Mouse (Mus musculus): ENCODE results near the gene Gm8122. TPM values are rescaled to one million over a fixed set of nuclear protein-coding genes. Genes with fewer than 3 reads are reported as not detected.
"Not testable (repeated sequence)": the region's sequence is repeated elsewhere in the genome, so short reads cannot be mapped to it uniquely, and the experiment has no call there.

Gm8122 gene
- total RNA-seq (2021) = not detected
- long read RNA-seq, experiment 1 = 0 reads
- long read RNA-seq, experiment 2 = 0 reads

DNA sequence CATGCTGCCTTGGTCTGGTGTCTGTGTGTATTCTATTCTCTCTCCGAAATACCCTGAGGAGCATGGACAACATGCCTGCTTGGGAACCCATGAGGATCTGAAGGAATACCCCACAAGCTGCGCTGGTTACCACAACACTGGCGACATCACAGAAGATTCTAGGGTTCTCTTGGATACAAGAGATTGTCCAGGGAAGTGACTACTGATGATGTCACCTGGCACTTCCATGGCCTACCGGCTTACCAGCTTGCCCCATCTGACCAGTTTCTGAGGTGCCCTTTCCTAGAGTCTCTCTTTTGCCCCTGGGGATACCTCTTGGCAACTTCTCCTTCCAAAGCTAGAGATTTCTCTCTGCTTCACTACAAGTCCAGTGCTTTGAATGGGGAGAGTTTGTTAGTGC lies at the start of gene Gm8122:
TSS of gene Gm8122 (minus strand) at position 101 of the 400 bp plus-strand sequence.
- intact Hi-C loops (cut with DNase I); DNase-seq: not testable (repeated sequence)

DNA sequence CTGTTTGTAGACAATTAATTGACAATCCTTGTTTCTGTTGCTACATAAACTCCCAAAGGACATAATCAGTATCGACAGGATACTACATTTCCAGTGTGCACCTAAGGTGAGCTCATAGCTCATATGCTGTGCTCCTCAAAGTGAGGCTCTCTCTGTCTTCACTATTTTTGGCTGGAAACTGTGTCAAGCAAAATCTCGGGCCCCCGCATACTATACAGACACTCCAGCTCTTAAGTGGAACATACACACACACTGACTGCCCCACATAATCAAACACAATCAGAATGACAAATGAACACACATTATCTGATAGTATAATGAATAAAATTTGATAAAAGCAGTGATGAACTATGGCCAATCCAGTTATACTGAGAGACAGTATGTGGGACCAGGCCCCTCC lies 43.6 kb upstream of the Gm8122 start:
- DNase-seq; intact Hi-C loops (cut with DNase I): not testable (repeated sequence)

DNA sequence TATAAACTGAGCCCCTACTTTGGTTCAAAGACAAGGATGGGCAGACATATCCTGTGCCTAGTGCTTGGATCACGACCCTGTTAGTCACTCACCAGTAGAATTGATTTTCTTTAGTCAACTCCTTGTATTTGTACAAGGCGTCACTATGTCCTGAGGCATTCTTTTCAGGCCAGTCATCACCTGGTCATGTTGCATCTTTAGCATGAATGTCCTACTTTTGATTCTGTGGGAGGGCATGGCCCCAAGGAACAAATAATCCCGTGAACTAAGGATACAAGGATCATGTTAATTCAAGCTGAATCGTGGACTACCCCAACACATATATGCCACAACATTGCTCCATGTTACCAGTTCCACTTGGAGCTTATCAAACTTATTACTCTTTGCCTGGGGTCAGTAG lies 43.0 kb upstream of the Gm8122 start:
- DNase-seq; intact Hi-C loops (cut with DNase I): not testable (repeated sequence)

DNA sequence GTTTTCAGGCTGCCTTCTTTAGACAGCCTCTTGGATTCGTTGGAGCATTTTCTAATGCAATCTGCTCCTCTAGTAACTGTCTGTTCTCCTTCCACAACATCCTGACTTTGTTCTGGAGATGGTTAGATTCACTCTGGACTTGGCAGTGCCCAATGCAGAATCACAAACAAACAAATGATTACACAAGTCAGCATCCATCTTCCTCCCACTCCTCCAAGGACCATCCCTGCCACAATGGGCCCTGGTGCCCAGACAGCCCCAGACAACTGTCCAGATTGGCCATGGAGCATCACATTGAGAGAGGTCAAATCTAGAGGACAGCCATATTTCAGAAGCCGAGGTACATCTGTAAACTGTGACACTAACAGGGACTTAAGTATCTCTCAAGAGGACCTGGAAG lies 42.4 kb upstream of the Gm8122 start:
- intact Hi-C loops (cut with DNase I); DNase-seq: not testable (repeated sequence)

DNA sequence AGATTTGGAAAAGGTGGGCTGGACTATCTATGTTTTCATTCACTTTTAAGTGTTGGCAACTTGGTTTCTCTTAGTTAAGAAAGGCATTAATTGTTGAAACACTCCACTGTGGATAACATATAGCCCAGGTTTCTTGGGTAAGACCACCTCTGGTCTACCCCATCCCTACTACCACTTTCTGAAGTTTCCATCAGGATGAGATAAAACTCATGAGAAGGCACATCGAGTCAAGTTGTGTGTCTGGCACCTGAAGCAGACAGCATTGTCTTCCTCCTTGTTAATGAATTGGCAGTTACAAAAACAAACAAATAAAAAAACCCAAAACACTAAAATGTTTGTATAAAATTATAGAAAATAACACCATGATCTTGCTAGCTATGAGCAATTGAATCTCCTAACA lies 40.6 kb upstream of the Gm8122 start:
- not testable (repeated sequence) for DNase-seq

DNA sequence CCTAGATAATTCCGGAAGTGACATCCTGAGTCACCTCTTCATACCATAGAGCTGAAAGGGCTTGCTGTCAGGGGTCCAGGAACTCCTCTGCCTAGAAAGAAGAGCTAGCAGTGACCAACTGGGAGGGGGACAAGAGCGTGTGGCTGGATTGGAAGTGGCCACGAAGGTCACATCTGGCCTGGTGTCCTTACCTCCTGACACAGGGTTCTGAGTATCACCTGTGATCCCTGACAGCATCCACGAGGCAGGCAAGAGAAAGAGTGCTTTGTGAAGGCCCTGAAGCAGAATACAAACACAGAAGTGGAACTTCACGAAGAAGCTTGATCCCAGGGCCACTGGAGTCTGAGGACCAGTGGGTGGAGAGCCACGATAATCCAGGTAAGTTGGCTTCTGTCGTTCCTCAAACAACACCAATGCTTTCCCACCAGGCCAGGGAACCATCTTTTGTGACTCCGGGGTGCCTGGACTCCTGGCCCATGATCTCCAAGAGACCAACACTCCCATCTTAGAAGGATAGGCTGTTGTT lies 39.9 kb upstream of the Gm8122 start, which contains the start of gene Gm9732:
TSS of gene Gm9732 (plus strand) at position 51 of the 526 bp plus-strand sequence.
- DNase-seq = peak in 1 of 2 experiments; percentile 57
- intact Hi-C loops (cut with DNase I) = not testable (repeated sequence)

More for the DNA sequence above, 40.6 kb upstream of the Gm8122 start:
- intact Hi-C loops (cut with DNase I) = not testable (repeated sequence)

DNA sequence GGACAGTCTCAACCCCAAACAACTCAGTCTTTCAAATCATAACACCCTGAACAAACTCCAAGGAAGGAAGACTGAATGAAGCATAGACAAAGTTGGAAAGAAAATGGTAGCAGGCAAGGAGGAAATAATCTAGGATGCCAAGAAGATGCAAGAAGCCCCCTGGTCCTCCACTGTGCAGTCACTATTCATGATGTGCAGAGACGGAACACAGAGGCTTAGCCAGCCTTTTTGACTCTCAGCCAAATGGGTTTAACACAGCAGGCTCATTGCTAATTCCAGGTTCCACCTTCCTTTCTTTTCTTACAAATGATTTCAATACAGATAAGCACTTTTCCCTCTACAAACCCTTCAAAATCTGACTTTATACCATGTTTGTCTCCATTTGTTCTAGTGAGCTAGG lies 38.1 kb upstream of the Gm8122 start:
- intact Hi-C loops (cut with DNase I); DNase-seq: not testable (repeated sequence)

DNA sequence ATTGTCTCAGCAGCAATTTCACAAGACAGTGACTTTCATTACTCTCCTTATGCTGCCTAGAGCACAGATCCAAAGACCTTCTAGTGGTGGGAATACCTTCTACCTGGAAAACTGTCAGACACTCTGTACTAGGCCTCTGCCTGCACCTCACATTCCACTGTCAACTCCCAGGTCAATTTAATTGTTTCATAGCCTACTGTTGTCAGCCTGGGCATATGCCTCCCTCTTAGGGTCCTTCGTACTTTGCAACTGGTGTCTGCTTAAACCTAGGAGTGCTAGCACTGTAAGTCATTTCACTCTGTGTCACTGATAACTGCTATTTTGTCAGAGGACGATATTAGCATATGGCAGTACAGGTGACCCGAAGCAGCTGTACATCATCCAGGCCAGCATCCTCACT lies 34.1 kb upstream of the Gm8122 start:
- intact Hi-C loops (cut with DNase I) = not testable (repeated sequence)

DNA sequence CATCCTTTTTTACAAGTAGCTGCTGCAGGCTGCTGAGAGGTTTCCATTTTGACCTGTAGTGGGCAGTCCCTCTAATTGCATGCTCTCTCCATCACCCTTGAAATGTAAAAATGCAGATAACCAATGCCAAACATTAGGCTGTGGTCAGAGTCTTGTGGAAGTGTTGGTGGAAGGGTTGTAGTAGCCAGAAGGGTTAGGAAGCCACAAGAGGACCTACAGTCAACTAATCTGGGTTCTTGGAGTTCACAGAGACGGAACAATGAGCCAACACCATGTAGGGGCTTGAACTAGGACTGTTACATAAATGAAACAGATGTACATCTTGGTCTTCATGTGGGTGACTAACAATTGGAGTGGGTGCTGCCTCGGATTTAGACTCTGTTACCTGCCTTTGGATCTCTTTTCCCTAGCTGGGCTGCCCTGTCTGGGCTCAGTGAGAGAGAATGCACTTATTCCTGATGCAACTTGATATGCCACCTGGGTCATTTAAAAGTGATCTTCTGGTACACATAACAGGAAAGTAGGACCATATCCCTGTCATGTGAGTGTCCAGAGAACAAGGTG lies 33.5 kb upstream of the Gm8122 start:
- DNase-seq; intact Hi-C loops (cut with DNase I): not testable (repeated sequence)

More for the DNA sequence above, 34.1 kb upstream of the Gm8122 start:
- DNase-seq = not testable (repeated sequence)

DNA sequence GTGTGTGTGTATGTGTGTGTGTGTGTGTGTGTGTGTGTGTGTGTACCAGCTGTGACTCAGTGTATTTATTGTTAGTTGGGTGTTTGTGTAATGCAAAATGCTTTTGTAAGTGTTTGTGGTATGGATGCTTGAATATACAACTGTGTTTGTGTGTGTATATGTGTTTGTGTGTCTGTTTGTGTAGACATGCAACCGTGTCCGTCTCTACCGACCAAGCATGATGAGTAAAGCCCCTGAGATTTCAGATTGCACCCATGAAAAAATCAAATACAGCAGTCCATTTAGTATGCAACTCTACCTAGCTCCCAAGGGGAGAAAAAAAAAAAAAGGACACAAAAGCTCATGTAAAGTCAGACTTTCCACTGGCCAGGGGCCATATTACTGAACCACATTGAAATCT lies 28.3 kb upstream of the Gm8122 start:
- DNase-seq; intact Hi-C loops (cut with DNase I): not testable (repeated sequence)

DNA sequence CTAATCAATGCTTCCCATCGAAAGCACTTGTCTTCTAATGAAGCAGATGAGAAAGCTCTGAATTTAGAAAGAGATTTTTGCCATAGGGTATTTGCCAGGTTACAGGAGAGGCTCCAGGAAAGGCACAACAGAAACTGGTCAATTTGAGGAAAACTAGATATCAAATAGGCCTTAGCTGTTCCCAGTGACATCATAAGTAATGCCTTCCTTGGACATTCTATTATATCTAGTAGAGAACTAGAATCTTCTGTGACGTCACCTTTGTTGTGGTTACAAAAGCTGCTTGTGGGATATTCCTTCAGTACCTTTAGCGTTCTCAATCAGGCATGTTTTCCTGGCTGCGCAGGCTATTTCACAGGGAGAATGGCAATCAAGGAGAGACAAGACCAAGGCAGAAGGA lies 23.2 kb upstream of the Gm8122 start, which contains the start of gene Gm8126:
TSS of gene Gm8126 (plus strand) at position 301 of the 400 bp plus-strand sequence.
- intact Hi-C loops (cut with DNase I); DNase-seq: not testable (repeated sequence)

DNA sequence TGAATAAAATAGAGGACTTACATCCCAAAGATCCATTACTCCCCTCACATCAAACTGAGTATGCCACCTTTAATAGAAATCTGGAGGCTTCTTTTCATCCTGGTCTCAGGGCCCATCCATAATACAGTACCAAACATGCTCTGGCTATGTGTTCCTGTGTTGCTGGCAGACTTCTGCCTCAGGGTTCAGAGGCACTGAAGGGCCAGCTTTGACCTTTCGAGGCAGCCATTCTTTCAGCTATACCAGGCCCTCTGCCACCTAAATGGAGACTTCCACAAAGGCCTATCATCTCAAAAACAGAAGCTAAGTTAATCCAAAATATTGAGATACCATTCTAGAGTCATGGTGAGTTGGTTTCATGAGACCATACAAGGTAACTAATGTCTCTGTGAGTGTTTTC lies 21.4 kb upstream of the Gm8122 start:
- intact Hi-C loops (cut with DNase I) = not testable (repeated sequence)

DNA sequence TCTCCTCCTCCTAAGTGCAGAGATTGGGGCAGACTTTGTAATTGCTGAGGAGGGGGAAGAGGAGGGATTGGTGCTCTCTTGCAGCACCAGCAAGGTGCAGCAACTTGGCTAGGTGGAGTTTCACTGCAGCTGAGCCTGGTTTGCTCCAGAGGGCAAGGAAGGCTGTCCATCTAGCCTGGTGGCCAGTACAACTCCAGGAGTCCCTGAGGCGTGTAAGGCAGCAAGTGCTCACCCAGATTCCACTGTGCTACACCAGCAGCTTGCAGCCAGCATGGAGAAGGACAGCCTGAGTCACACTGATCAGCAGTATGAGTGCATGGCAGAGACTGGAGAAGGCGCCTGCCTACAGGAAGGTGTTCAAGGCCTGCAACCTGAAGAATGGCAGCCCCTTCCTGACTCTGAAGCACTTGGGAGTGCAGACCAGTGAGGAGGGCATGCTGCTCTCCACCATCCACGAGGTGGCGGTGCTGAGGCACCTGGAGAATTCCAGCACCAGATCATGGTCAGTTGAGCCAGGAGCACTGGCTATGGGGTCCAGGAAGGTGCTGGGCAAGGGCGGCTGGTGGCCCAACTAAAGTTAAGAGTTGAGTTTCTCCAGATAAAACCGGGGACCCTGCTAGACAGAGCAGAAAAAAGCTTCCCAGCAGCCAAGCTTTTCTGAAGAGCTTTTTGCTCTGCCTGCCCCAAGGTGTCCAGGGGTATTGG lies 15.6 kb upstream of the Gm8122 start:
- intact Hi-C loops (cut with DNase I) = not testable (repeated sequence)

More for the DNA sequence above, 21.4 kb upstream of the Gm8122 start:
- not testable (repeated sequence) for DNase-seq

DNA sequence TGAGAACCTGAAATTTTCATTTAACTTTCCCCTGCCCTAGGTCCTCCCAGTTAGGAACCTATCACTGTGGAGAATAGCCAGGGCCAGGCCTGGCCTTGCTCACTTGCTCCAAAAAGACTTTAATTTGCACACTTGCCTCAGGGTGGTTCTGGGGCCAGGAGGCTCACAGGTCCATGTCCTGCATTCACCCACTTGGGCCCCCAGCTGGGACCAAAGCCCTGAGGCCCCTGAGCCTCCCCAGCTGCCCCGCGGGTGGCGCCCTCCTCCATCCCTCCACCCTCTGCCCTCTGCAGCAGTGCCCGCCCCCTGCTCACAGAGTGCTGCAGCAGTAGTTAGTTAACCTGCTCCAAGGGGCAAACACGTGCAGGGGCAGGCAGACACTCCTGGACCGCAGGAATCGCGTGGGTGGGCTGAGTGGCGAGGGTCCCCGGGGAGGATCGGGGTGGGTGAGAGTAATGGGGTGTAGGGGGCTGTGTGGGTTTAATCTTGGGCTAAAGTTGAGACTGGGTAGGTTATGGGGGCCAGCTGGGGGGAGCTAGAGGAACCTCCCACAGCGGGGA lies 14.6 kb upstream of the Gm8122 start:
- DNase-seq = peak in 1 of 2 experiments; percentile 29
- intact Hi-C loops (cut with DNase I) = not testable (repeated sequence)

More for the DNA sequence above, 15.6 kb upstream of the Gm8122 start:
- DNase-seq = peak in 1 of 2 experiments; percentile 17

DNA sequence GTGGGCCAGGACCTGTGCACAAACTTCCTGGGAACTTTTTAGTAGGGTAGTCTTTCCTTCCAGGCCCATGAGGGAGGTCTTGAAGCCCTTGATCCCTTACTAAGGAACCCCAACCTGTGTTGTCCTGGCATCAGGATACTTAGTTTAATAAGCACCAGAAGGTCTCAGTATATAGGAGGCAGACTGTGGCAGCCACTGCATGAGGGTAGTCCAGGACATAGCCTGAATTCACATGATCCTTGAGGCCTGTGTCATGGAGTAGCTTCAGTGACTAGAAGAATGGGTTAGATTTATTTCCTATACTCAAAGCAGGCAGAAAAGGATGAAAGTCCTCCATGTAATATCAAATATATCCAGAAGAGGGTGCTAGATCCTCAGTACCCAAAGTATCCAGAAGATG lies 2.7 kb upstream of the Gm8122 start:
- intact Hi-C loops (cut with DNase I); DNase-seq: not testable (repeated sequence)

Other genes with a start within 250 kb of the Gm8122 start
- gene Gm8082, start 241.7 kb downstream of the Gm8122 start, total RNA-seq (2021) = not detected
- not detected for gene Gm10376, start 219.7 kb downstream of the Gm8122 start, total RNA-seq (2021)
- gene Gm8094, start 158.7 kb downstream of the Gm8122 start, total RNA-seq (2021) = not detected
- gene Gm8104, start 134.7 kb downstream of the Gm8122 start, total RNA-seq (2021) = not detected
- not detected for gene Gm7233, start 55.4 kb downstream of the Gm8122 start, total RNA-seq (2021)
- not detected for gene Gm8126, start 23.3 kb upstream of the Gm8122 start, total RNA-seq (2021)
- gene Gm9732, start 39.7 kb upstream of the Gm8122 start, total RNA-seq (2021) = not detected
- not detected for gene Gm8127, start 58.5 kb upstream of the Gm8122 start, total RNA-seq (2021)
- gene 1700001F09Rik, start 112.5 kb upstream of the Gm8122 start, total RNA-seq (2021) = not detected
- gene Gm8138, start 181.0 kb upstream of the Gm8122 start, total RNA-seq (2021) = not detected

Data from gastrocnemius, postnatal 36 days (tissue).